Mouse (Mus musculus): ENCODE results near the gene Arg2. TPM values are rescaled to one million over a fixed set of nuclear protein-coding genes. Genes with fewer than 3 reads are reported as not detected.
"Not testable (repeated sequence)": the region's sequence is repeated elsewhere in the genome, so short reads cannot be mapped to it uniquely, and the experiment has no call there.

Arg2 gene
- polyA plus RNA-seq, 1 experiment from 2014 or later: 0.85 TPM

DNA sequence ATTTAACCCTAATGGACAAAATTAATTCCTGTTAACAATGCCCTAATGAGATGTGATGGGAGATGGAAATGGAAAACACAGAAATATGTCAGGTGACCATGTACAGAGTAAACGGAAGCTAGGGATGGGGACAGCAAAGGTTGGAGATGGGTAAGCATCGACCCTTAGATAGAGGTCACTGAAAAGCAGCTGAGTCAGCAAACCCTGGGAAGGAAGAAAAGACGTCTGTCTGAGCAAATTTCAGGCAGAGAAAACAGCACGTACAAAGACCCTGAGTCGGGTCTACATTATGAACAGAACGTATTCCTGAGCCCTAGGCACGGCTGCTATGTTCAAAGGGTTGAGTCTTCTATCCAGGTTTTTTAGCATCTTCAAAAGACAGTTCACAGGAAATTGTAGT lies 6.4 kb downstream of the Arg2 start:
- H3K27ac ChIP-seq: no peak overlapping the region
- WGBS (ENCODE audit: missing documents): 90% methylated on average over 7 of the region's 7 CpGs
- no peaks in the 10 kb centered on the region for H3K36me3 ChIP-seq (ENCODE audit: inconsistent target)

DNA sequence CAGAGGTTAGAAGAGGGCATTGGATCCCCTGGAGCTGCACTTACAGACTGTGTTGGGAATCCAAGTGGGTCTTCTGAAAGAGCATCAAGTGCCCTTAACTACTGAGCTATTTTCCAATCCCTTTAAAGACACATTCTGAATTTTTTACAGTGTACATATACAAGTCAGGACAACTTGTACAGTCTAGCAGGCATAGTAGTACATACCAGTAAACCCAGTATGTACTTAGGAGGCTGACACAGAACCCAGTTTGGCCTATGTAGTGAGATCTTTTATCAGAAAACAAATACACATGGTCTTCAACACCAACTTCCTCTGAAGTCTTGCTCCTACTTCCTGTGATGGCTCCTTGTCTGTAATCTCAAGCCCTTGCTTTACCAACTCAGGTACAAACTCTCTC lies 8.4 kb downstream of the Arg2 start:
- no peak overlapping the region for H3K4me3 ChIP-seq (ENCODE audit: inconsistent target)
- H3K27ac ChIP-seq: no peak overlapping the region
- H3K79me2 ChIP-seq (ENCODE audit: inconsistent target): no peaks in the 10 kb centered on the region
- no peaks in the 10 kb centered on the region for H3K36me3 ChIP-seq (ENCODE audit: inconsistent target)

More for the DNA sequence above, 6.4 kb downstream of the Arg2 start:
- Histone ChIP-seq H3K4me3 (ENCODE audit: inconsistent target) (no peak overlapping the region), H3K79me2 (ENCODE audit: inconsistent target) (no peaks in the 10 kb centered on the region)

DNA sequence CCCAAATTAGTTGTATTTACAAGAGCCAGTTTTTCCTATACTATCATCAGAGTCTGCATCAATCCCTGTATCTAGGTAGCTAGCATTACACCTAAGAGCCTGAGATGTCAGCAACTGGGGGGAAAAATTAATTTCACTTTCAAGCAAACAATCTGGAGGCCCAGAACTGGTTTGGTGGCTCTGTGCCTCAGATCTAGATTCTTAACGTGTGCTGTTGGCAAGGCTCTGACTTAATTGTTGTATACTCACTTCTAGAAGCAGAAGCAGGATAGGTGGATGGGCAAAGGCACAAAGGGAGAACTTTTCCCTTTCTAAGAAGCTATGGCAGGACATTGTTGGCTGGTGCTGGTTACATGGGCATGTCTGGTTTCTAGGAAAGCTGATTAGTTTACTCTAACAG lies 8.8 kb downstream of the Arg2 start:
- Histone ChIP-seq H3K27ac (no peak overlapping the region), H3K79me2 (ENCODE audit: inconsistent target) (no peaks in the 10 kb centered on the region), H3K36me3 (ENCODE audit: inconsistent target) (no peaks in the 10 kb centered on the region), H3K4me3 (ENCODE audit: inconsistent target) (no peak overlapping the region)
- WGBS (ENCODE audit: missing documents): 78% methylated on average over 1 of the region's 1 CpGs

DNA sequence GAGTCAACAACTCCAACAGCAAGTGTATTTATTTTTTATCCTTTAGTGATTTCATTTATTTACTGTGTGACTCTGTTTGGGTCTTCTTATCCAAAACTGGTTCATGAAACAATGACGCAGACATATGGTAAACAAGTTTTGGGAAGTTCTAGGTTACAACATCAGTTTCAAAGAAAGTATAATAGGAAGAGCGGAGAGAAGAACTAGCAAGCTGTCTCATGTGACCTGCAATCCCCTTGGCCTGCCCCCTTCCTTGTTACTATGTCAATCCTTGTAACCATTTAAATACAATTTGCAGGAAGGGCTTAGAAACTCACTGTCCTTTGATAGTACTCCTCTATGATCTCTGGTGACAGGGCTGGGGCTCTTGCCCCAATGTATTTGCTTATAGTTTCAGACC lies 10.2 kb downstream of the Arg2 start:
- H3K4me3 ChIP-seq (ENCODE audit: inconsistent target): no peak overlapping the region
- no peaks in the 10 kb centered on the region for H3K79me2 ChIP-seq (ENCODE audit: inconsistent target)
- no peaks in the 10 kb centered on the region for H3K36me3 ChIP-seq (ENCODE audit: inconsistent target)
- 16% methylated on average over 2 of the region's 2 CpGs for WGBS (ENCODE audit: missing documents)
- H3K27ac ChIP-seq: peak overlapping the region; percentile 54

DNA sequence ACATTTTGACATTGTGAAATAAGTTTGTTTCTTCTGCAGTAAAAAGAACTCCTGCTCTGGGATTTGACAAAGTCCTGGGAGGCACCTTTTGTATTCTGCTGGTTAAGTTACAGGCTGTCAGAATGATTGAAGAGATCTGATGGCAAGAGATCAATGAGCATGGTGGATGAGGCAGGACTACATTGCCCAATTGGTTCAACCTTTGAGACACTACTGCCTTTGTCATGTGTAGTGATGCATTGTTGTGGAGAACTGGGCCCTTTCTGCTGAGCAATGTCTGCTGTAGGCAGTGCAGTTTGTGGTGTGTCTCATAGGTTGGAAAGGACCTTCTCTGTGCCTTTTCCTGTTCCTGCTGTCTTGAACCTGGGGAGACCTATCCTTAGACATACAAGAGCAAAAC lies 10.8 kb downstream of the Arg2 start:
- H3K27ac ChIP-seq: peak overlapping the region; percentile 54
- H3K4me3 ChIP-seq (ENCODE audit: inconsistent target): no peak overlapping the region

DNA sequence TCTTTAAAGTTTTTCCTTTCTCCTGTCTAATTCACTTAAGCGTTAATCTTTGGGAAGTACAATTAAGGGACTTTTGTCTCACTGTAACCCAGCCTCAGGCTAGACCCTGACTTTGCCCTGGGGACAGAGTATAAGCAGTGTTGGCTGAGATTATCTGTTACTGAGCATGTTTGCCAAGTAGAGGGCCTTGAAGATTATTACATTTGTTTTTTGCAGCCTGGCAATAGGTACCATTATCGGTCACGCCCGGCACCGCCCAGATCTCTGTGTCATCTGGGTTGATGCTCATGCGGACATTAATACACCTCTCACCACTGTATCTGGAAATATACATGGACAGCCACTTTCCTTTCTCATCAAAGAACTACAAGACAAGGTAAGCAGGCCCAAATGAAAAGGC lies 19.1 kb downstream of the Arg2 start:
- H3K79me2 ChIP-seq (ENCODE audit: inconsistent target): no peaks in the 10 kb centered on the region
- H3K36me3 ChIP-seq (ENCODE audit: inconsistent target): peaks cover 6% of the 10 kb centered on the region; the same call in 1 of the 2 replicates
- H3K4me3 ChIP-seq (ENCODE audit: inconsistent target): no peak overlapping the region
- H3K27ac ChIP-seq: no peak overlapping the region
- WGBS (ENCODE audit: missing documents): 97% methylated on average over 6 of the region's 6 CpGs

More for the DNA sequence above, 10.8 kb downstream of the Arg2 start:
- H3K79me2 ChIP-seq (ENCODE audit: inconsistent target): no peaks in the 10 kb centered on the region
- no peaks in the 10 kb centered on the region for H3K36me3 ChIP-seq (ENCODE audit: inconsistent target)

DNA sequence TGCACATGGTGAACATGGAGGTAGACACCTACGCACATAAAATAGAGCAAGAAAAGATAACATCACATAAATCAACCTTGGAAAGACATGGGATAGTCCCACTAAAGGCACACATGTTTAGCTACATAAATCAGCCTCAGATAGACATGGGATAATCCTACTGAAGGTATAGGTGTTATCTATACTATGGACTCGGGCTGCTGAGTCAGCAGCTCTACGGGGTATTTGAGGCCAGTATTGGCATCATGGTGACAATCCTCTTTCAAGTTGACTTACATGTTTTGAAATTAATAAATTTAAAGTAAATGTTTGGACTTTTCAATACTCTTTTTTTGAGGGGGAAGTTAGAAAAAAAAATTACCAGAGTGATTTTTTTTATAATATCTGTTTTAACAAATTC lies 32.3 kb downstream of the Arg2 start:
- Histone ChIP-seq H3K79me2 (ENCODE audit: inconsistent target) (peaks cover 32% of the 10 kb centered on the region), H3K27ac (no peak overlapping the region), H3K4me3 (ENCODE audit: inconsistent target) (no peak overlapping the region), H3K36me3 (ENCODE audit: inconsistent target) (peaks cover 91% of the 10 kb centered on the region)
- 96% methylated on average over 3 of the region's 3 CpGs for WGBS (ENCODE audit: missing documents)

DNA sequence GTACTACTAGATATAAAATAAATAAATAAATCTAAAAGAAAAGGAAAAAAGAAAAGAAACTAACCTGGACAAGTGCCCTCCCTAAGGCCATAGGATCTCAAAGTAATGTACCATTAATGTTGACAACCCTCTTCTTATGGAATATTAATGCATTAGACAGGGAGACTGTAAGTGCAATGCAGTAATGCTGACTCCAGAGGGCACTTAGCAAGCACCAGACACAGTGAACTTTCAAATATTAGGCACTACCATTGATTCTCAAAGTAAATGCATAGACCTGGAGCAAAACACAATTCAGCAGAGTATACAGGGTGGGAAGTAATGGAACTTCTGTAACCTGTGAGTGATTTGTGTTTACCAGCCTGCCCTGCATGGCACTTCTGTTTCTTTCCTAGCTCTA lies 38.6 kb downstream of the Arg2 start:
- Histone ChIP-seq H3K27ac (no peak overlapping the region), H3K79me2 (ENCODE audit: inconsistent target) (peaks cover 74% of the 10 kb centered on the region), H3K36me3 (ENCODE audit: inconsistent target) (peaks cover 32% of the 10 kb centered on the region), H3K4me3 (ENCODE audit: inconsistent target) (no peak overlapping the region)

DNA sequence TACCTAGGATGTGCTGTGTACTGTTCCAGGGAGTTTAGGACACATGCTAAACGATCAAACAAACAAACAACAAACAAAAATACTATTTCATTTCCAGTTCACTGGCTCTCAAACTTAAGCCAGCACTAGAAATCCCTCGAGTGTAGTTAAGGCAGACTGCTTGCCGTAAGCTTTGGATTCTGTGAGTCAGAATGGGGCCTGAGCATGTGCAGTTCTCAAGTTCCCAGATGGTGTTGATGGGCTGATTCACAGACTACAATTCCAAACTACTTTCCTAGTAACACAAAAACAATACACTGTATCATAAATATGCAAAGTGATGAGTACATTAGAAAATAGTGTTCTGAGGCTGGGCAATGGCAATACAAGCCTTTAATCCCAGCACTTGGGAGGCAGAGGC lies 39.8 kb downstream of the Arg2 start:
- no peak overlapping the region for H3K4me3 ChIP-seq (ENCODE audit: inconsistent target)
- H3K36me3 ChIP-seq (ENCODE audit: inconsistent target): peaks cover 19% of the 10 kb centered on the region
- no peak overlapping the region for H3K27ac ChIP-seq
- H3K79me2 ChIP-seq (ENCODE audit: inconsistent target): peaks cover 67% of the 10 kb centered on the region
- WGBS (ENCODE audit: missing documents): 88% methylated on average over 3 of the region's 3 CpGs

DNA sequence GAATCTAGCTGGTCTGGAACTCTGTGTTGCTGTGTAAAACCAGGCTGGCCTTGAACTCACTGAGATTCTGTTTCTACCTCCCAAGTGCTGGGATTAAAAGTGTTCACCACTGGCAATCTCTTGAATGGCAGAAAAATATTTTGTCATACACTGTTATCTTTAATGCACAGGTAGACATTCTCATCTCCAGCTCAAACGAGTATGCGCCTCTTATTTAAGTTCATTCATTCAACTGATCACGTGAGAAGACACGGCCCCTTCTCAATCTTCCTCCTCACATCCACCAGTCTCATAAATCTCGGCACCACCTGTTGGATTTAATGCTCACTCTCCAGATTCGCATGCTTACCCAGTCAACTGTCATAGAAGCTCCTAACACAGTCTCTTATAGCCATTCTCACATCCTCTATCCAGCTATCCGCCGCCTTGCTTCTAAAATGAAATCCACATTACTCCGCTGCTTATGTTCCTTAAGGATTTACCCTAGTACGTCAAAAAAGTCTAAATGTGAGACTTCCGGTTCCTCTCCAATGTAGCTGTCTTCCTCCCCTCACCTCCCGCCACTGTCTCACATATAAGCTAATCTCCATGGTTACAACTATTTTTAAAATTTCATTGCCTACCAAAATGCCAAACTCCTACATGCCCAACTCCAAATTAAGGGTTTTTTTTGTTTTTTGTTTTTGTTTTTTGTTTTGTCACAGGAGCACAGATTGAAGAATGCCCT lies 40.9 kb downstream of the Arg2 start:
- Histone ChIP-seq H3K36me3 (ENCODE audit: inconsistent target) (peaks cover 11% of the 10 kb centered on the region; the same call in 1 of the 2 replicates), H3K79me2 (ENCODE audit: inconsistent target) (peaks cover 57% of the 10 kb centered on the region), H3K4me3 (ENCODE audit: inconsistent target) (peak overlapping the region; percentile 60), H3K27ac (peak overlapping the region; percentile 69; the same call in 1 of the 2 replicates)
- 37% methylated on average over 11 of the region's 12 CpGs for WGBS (ENCODE audit: missing documents)

DNA sequence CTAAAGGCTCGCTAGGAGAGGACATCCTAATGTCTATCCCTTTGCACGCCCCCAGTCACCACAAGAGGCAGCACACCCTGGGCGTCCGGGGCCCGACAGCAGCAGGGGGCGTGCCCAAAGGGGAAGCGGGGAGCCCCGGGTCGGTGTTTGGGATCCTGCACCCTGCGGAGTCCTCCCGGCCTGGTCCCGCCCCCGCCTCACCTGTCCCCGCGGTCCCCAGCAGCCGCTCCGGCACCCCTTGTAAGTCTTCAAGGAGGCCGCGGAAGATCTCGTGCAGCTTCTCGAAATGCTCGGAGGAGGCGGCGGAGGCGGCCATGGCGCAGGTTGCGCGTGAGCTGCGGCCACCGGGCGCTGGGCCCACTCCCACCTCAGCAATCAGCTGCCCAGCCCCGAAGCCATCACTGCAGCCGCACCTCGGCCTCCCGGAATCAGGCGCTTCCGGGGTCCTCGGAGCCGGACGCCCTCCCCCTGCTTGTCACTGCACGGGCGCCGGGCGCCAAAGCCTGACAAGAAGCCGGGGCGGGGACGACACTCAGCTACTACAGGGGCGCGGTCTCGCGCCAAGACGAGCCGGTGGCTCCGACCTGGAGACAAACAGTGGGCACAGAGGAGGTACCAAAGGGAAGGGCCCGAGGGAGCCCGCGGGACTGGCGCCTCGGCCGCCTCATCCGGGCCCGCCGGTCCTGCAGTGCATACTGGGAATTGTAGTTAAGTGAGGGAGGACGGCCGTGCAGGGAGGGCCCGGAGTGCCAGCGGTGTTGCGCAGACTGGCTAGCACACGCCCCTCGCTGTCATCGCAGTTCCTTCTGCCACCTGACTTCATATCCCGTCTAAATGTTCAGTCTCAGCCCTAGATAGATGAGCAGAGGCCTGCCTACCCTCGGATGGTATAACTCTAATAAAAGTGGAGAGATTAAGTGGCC lies 41.7 kb downstream of the Arg2 start, which contains the start of gene Vti1b:
Vti1b (minus strand) TSS at position 649 of the 923 bp plus-strand sequence.
- H3K4me3 ChIP-seq (ENCODE audit: inconsistent target): peak within 1 kb of the TSS; percentile 60

DNA sequence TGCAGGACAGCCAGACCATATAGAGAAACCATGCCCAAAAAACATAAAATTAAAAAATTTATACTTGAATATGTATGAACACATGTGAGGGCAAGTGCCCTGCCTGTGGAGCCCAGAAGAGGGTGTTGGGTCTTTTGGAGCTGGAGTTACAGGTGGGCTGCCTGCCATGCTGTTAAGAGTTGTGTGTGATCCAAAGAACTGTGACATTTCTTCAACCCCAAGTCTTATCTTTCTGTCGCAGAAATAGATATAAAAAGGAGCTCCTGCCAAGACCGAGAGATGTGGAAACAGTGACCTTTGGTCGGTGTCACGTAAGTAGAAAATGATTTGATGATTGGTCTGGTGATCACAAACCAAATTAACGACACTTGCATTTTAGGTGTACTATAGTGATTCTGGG lies 43.1 kb downstream of the Arg2 start:
- no peaks in the 10 kb centered on the region for H3K36me3 ChIP-seq (ENCODE audit: inconsistent target)
- H3K79me2 ChIP-seq (ENCODE audit: inconsistent target): peaks cover 34% of the 10 kb centered on the region
- no peak overlapping the region for H3K4me3 ChIP-seq (ENCODE audit: inconsistent target)
- 97% methylated on average over 5 of the region's 5 CpGs for WGBS (ENCODE audit: missing documents)
- no peak overlapping the region for H3K27ac ChIP-seq

More for the DNA sequence above, 41.7 kb downstream of the Arg2 start, which contains the start of gene Vti1b:
- under 1% methylated on average over 72 of the region's 73 CpGs for WGBS (ENCODE audit: missing documents)
- Histone ChIP-seq H3K79me2 (ENCODE audit: inconsistent target) (peaks cover 48% of the 10 kb centered on the region), H3K27ac (peak within 1 kb of the TSS; percentile 69), H3K36me3 (ENCODE audit: inconsistent target) (0 out of 2 replicates have a peak, but pooled peaks cover 8% of the 10 kb centered on the region)

DNA sequence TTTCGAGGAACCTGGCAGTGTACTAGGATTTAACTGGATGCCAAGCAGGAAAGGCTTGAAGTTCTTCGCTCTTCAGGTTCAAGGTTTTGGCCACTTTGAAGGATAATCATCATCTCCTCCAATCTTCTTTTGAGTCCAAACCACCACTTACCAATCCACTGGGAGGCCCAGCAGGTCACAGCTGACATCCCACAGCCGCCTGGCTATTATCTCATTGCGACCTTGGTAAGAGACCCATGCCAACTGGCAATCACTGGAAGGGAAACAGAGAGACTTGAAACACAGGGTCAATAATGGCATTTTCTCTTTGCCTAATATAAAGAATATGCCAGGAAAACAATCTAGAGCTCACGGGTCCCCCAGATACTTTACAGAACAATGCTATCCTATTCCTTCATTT lies 45.4 kb downstream of the Arg2 start:
- no peak overlapping the region for H3K4me3 ChIP-seq (ENCODE audit: inconsistent target)
- no peaks in the 10 kb centered on the region for H3K36me3 ChIP-seq (ENCODE audit: inconsistent target)
- WGBS (ENCODE audit: missing documents): 91% methylated on average over 5 of the region's 5 CpGs
- peaks cover 11% of the 10 kb centered on the region for H3K79me2 ChIP-seq (ENCODE audit: inconsistent target)
- H3K27ac ChIP-seq: no peak overlapping the region

DNA sequence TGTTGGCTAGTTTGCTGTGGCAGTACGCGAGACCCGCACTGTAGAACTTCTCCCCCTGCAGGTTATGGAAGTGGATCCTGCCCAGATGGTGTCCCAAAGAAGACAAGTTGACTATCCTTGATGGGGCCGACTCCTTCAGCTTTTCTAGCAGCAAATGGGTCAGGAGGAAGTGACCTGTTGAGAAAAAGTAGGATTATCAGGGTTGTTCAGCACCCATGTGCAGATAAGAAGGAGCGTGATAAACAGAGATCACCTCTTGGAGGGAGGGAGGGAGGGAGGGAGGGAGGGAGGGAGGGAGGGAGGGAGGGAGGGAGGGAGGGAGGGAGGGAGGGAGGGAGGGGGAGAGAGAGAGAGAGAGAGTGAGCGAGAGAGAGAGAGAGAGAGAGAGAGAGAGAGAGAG lies 54.6 kb downstream of the Arg2 start:
- 93% methylated on average over 4 of the region's 6 CpGs for WGBS (ENCODE audit: missing documents)
- H3K27ac ChIP-seq; H3K4me3 ChIP-seq (ENCODE audit: inconsistent target): not testable (repeated sequence)
- Histone ChIP-seq H3K79me2 (ENCODE audit: inconsistent target) (peaks cover 14% of the 10 kb centered on the region), H3K36me3 (ENCODE audit: inconsistent target) (peaks cover 43% of the 10 kb centered on the region)

Measured in macrophage (primary cell).